Mouse (Mus musculus): ENCODE measurements around the gene Hsp90aa1. TPM values are rescaled to one million over a fixed set of nuclear protein-coding genes. Genes with fewer than 3 reads are reported as not detected.

The Hsp90aa1 gene
- polyA plus RNA-seq, 1 experiment from 2014 or later: 690 TPM

Small RNAs within 50 kb of the gene (microRNA-seq; reads per million reads assigned to microRNA genes)
- not detected for gene Gm27299 (ENCODE audit: borderline number of aligned reads)

Other genes with a start within 250 kb of the Hsp90aa1 start
- gene Dync1h1, start 101.3 kb downstream of the Hsp90aa1 start, polyA plus RNA-seq (2015; fragmentation: Nextera tagmentation; extraction: Ambion mirVana): 24.2 and 33.2 TPM in 2 replicates
- gene 1700001K19Rik, start 20.1 kb downstream of the Hsp90aa1 start, polyA plus RNA-seq (2015; fragmentation: Nextera tagmentation; extraction: Ambion mirVana): not detected in 2 replicates
- gene Wdr20, start 35.2 kb upstream of the Hsp90aa1 start, polyA plus RNA-seq (2015; fragmentation: Nextera tagmentation; extraction: Ambion mirVana): 22.3 and 24.8 TPM in 2 replicates
- gene Mok, start 138.2 kb upstream of the Hsp90aa1 start, polyA plus RNA-seq (2015; fragmentation: Nextera tagmentation; extraction: Ambion mirVana): 1.4 and 1.7 TPM in 2 replicates
- gene Zfp839, start 147.5 kb upstream of the Hsp90aa1 start, polyA plus RNA-seq (2015; fragmentation: Nextera tagmentation; extraction: Ambion mirVana): 1.6 and 3.1 TPM in 2 replicates
- gene Cinp, start 186.4 kb upstream of the Hsp90aa1 start, polyA plus RNA-seq (2015; fragmentation: Nextera tagmentation; extraction: Ambion mirVana): 70.0 and 71.9 TPM in 2 replicates
- 1.6 and 1.8 TPM in 2 replicates for gene Tecpr2, start 186.5 kb upstream of the Hsp90aa1 start, polyA plus RNA-seq (2015; fragmentation: Nextera tagmentation; extraction: Ambion mirVana)

Measured in thymus, postnatal 0 days (tissue).